Mouse (Mus musculus) skeletal muscle tissue, postnatal 0 days (tissue): ENCODE data around the gene Aff1. TPM values are rescaled to one million over a fixed set of nuclear protein-coding genes. Genes with fewer than 3 reads are reported as not detected.

Source experiments
- polyA plus RNA-seq: library from polyadenylated mRNA; unstranded; fragments of >200 nt; fragmentation: Nextera tagmentation; extraction: Ambion mirVana; gene quantifications from 2 replicates; pipeline ENCODE4 v1.2.1, GENCODE M21; 2015

The Aff1 gene
- polyA plus RNA-seq: 6.2 and 7.2 TPM in 2 replicates

DNA sequence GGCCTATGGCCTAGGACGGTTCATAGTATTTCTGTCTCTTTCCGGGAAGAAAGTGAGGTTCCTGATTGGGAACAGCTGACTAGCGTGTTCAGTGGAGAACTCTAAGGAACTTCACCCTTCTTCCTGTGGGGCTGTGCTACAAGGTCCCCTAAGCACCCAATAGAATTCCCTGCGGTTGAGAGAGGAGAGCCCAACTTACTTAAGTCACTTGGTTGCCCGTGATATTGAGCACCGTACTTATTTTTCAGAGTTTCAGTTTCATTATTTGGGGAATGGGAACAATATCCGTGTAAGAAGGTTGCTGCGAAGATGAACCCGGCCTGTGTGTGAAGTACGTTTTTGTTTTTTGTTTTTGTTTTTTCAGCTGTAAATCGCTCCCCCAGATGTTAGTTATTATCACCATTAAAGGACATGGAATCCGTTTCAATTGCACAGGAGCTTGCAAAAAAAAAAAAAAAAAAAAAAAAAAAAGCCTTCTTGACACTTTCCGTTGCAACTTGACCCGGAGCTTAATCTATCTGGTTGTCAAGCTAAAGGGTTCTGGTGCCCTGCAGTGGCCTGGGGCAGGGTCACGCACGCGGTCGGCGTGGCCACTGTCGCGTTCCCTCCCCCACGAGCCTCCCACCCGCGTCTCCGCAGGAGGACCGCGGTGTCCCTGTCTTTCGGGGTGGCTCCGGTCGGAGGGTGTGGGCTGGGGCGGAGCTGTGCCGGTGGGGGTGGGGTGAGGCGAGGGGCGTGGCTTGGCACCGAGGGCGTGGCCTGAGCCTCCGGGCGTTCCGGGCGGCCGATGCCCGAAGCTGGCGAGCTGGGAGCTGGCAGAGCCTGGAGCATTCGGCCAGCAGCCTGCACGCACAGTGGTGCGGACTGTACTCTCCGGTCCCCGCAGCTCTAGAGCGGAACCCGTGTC, at the start of gene Aff1:
Gene Aff1, plus strand, starts transcription at position 751 of the 907 bp plus-strand sequence.

DNA sequence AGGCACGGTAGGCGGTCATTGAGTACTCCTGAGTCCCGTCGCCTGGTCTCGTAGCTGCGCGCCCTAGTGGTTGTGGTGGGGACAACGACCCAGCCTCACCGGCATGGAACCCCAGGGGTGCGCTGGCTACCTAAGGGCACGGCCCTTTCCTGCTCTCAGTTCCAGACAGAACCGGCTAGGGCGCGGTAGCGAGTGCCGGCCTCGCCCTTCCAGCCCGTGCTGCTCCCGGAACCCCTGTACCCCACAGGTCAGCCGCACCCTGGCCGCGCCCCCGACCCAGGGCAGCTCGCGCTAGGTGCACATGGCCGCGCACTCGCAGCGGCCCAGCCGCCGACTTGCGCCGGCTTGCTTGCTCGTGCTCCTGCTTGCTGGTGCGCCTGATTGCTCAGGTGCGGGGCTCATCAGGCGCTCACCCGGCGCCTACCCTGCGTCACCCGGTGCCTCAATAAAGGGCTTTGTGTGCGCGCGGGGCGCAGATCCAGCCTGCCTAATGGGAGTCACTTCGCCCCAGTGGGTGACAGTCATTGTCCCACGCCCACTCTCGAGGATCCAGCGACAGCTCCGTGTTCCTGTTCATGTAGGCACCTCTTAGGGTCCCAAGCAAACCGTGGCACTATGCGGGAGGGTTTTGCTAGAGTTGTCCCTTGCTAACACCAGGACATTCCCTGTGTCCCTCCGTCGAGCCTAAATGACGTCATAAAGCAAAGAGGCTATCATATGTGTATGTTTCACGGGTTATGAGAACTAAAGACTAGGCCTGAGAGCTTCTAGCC, 36.6 kb upstream of the Aff1 start, which contains the start of gene 1700016H13Rik:
Gene 1700016H13Rik, minus strand, starts transcription at position 665 of the 773 bp plus-strand sequence.

Other genes starting within 250 kb of the Aff1 start
- 1.1 and 2.2 TPM in 2 replicates for gene Slc10a6, start 63.0 kb upstream of the Aff1 start, polyA plus RNA-seq
- gene 1700016H13Rik, start 36.4 kb upstream of the Aff1 start, polyA plus RNA-seq: 0.12 TPM in 1 of 2 replicates, not detected in the other
- 14.0 and 14.4 TPM in 2 replicates for gene Klhl8, start 218.9 kb downstream of the Aff1 start, polyA plus RNA-seq